Mouse (Mus musculus): ENCODE measurements around the gene Tmem238. TPM values are rescaled to one million over a fixed set of nuclear protein-coding genes. Genes with fewer than 3 reads are reported as not detected.
A peak's percentile ranks its signal among the peaks of the same experiment; 100 is the strongest.

Tmem238 gene
- polyA plus RNA-seq, 1 experiment from 2014 or later: 0.93 TPM

DNA sequence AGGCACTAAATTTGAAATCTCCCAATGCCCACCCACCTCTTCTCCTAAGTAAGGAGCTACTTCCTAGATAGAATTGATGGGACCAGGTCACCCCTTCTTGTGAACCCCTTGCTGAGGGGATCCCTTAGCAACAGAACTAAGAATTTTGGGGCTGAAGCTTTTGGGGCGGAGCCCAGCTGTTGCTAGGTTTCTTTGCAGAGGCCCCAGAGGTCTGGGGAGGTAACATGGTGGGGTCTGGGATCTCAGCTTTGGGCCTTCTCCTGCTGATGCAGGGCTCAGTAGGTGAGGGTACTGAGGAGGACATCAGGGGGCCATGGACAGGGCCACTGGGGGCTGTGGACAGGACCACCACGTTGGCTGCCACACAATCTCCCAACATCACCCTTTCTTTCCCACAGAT, 6.7 kb downstream of the Tmem238 start, which contains the start of the genes Il11 and Tmem190:
Gene Il11 (minus strand): TSS at position 101 of the 400 bp plus-strand sequence.
Gene Tmem190 (plus strand): TSS at position 179 of the 400 bp plus-strand sequence.
- Histone ChIP-seq H3K27ac (ENCODE audit: low read depth, low read length) (no peak within 1 kb of the TSS), H3K9ac (ENCODE audit: low read depth, low read length) (no peak within 1 kb of the TSS), H3K36me3 (ENCODE audit: control insufficient read depth, insufficient read depth, low read length) (no peaks in the 10 kb centered on the region), H3K4me1 (replicated peaks; ENCODE audit: control insufficient read depth, insufficient read depth, low read length) (no peaks in the 10 kb centered on the region), H3K27me3 (ENCODE audit: control insufficient read depth, insufficient read depth, low read length) (peaks cover 14% of the 10 kb centered on the region), H3K4me2 (replicated peaks; ENCODE audit: low read depth, low read length) (no peak within 1 kb of the TSS), H3K4me3 (ENCODE audit: low read depth, low read length) (no peak within 1 kb of the TSS), H3K9me3 (ENCODE audit: control insufficient read depth, low read length) (no peaks in the 10 kb centered on the region)
- DNase-seq (ENCODE audit: low spot score): no peak
- WGBS: 75% methylated on average over 2 of the region's 2 CpGs
- ATAC-seq (ENCODE audit: low FRiP score): no peak

DNA sequence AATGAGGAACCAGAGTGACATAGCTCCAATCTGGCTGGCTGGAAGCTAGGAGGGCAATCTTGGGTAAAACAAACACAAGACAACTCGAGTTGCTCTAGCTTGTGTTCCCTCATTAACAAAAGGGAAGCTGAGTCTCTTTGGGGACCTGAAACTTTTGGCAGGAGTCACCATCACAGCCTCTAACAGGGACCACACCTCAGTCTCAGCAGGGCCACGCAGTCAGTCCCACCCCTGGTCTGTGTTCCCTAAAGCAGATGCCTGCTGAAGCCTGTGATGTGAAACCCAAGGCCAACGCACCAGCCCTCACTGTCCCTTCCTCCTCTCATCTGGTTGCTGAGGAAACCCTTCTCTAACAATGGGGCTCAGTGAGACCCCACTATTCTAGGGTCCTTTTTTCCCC, 7.3 kb downstream of the Tmem238 start:
- no peak for ATAC-seq (ENCODE audit: low FRiP score)
- Histone ChIP-seq H3K9ac (ENCODE audit: low read depth, low read length) (no peak overlapping the region), H3K27ac (ENCODE audit: low read depth, low read length) (no peak overlapping the region), H3K9me3 (ENCODE audit: control insufficient read depth, low read length) (no peaks in the 10 kb centered on the region), H3K36me3 (ENCODE audit: control insufficient read depth, insufficient read depth, low read length) (no peaks in the 10 kb centered on the region), H3K27me3 (ENCODE audit: control insufficient read depth, insufficient read depth, low read length) (peaks cover 21% of the 10 kb centered on the region), H3K4me1 (replicated peaks; ENCODE audit: control insufficient read depth, insufficient read depth, low read length) (no peaks in the 10 kb centered on the region), H3K4me2 (replicated peaks; ENCODE audit: low read depth, low read length) (no peak overlapping the region), H3K4me3 (ENCODE audit: low read depth, low read length) (no peak overlapping the region)
- DNase-seq (ENCODE audit: low spot score): no peak
- 56% methylated on average over 3 of the region's 3 CpGs for WGBS

DNA sequence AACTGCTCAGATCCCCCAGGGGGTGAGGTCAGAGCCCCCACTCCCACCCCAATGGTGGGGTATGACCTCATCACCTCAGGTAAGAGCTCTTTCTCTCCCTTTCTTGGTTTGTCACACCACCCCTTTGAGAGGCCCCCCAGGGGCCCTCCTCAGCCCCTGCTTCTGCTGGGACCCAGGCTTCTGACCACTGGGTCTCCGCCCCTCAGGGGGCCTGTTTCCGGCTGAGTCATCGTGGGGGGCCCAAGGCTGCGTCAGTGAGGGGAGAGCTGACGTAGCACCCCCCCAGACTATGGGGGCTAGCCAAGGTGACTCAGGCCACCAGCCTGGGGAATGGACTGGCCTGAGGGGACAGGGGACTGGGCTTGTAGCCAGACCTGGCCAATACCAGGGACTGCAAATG, 9.5 kb downstream of the Tmem238 start:
- Histone ChIP-seq H3K36me3 (ENCODE audit: control insufficient read depth, insufficient read depth, low read length) (no peaks in the 10 kb centered on the region), H3K4me1 (replicated peaks; ENCODE audit: control insufficient read depth, insufficient read depth, low read length) (peaks cover 3% of the 10 kb centered on the region; the same call in 1 of the 2 replicates), H3K9ac (ENCODE audit: low read depth, low read length) (no peak overlapping the region), H3K9me3 (ENCODE audit: control insufficient read depth, low read length) (no peaks in the 10 kb centered on the region), H3K4me2 (replicated peaks; ENCODE audit: low read depth, low read length) (no peak overlapping the region), H3K27me3 (ENCODE audit: control insufficient read depth, insufficient read depth, low read length) (peaks cover 40% of the 10 kb centered on the region), H3K4me3 (ENCODE audit: low read depth, low read length) (no peak overlapping the region), H3K27ac (ENCODE audit: low read depth, low read length) (no peak overlapping the region)
- 29% methylated on average over 3 of the region's 5 CpGs for WGBS
- no peak for DNase-seq (ENCODE audit: low spot score)
- ATAC-seq (ENCODE audit: low FRiP score): no peak

DNA sequence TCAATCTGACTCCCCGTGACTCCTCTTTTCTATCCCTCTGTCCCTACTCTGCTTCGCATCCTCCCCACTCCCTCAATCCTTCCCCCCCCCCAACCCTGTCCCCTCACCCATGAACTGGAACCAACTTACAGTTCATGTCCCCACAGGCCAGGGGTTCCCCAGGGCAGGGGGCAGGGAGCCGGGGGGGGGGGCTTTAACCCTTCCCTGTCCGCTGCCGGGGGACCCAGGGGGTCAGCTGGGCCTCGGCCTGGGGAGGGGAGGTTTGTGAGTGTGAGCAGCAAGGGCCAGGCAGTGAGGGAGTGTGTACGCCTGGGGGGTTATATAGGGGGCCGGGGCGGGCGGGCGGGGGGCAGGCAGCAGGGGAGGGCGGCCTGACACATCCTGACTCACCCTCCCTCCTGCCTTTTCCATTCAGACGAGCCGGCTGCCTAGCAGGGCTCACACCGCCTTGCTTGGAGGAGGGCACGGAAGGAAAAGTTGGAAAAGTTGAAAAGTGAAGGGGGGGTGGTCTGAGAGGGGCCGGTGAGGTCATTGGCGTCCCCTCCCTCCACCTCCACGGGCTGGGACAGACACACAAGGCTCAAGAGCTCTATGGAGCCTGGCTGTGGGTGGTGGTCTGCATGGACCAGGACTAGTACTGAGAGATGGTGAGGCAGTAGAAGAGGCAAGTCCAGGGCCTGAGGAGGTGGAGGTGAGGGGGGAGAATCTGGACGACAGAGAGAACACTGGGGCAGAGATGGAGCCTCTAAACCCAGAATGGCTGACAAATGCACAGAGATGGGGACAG, 11.4 kb downstream of the Tmem238 start:
- H3K9ac ChIP-seq (ENCODE audit: low read depth, low read length): no peak overlapping the region
- no peak overlapping the region for H3K27ac ChIP-seq (ENCODE audit: low read depth, low read length)
- H3K4me2 ChIP-seq (replicated peaks; ENCODE audit: low read depth, low read length): no peak overlapping the region
- H3K4me3 ChIP-seq (ENCODE audit: low read depth, low read length): no peak overlapping the region
- 0 out of 2 replicates have a peak, but pooled peaks have one; percentile 11 for ATAC-seq (ENCODE audit: low FRiP score)
- 6% methylated on average over 17 of the region's 20 CpGs for WGBS
- no peaks in the 10 kb centered on the region for H3K9me3 ChIP-seq (ENCODE audit: control insufficient read depth, low read length)
- H3K36me3 ChIP-seq (ENCODE audit: control insufficient read depth, insufficient read depth, low read length): no peaks in the 10 kb centered on the region
- peaks cover 3% of the 10 kb centered on the region; the same call in 1 of the 2 replicates for H3K4me1 ChIP-seq (replicated peaks; ENCODE audit: control insufficient read depth, insufficient read depth, low read length)
- DNase-seq (ENCODE audit: low spot score): no peak
- peaks cover 40% of the 10 kb centered on the region for H3K27me3 ChIP-seq (ENCODE audit: control insufficient read depth, insufficient read depth, low read length)

DNA sequence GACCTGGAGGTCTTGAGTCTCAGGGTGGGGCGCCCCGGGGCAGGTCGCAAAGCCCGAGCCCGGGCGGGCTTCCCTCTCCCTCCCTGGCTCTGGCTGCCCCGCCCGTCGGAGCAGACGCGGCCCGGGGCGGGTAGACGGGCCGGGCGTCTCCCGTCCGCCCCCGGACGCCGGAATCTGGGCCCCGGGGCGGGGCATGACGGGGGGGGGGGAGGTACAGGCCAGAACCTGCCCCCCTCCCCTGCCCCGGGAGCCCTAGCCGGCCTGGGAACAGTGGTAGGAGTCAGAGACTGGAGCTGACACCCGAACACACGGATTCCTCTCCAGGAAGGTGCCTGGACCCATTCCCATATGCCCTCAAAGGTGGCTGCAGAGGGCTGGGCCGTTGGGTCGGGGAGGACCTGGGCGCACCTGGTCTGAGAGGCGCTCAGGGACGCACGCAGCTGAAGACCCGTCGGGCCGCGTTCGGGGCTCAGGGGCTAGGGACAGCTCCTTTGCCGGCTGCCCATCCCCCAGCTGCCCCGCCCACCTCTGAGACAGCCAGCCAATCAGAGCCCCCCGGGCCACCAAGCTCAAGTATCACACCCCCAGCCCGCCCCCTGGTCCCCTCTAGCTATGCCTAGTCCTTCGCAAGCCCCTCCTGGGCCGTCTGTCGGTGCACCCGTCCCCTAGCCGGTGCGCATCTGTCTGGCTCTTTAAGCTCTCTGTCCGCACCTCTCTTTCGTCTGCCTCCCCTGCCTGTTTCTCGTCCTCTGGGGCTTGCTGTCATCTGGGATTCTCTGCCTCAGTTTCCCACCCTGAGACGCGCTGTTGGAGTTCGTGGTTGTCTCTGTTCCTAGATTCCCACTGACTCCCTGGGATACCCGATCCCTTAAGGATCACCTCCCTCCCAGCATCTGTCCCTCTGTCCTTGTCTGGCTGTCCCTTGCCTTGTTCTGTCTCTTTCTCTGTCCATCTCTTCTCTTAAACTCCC, 12.3 kb downstream of the Tmem238 start:
- Histone ChIP-seq H3K27me3 (ENCODE audit: control insufficient read depth, insufficient read depth, low read length) (peaks cover 40% of the 10 kb centered on the region), H3K36me3 (ENCODE audit: control insufficient read depth, insufficient read depth, low read length) (no peaks in the 10 kb centered on the region), H3K4me1 (replicated peaks; ENCODE audit: control insufficient read depth, insufficient read depth, low read length) (peaks cover 3% of the 10 kb centered on the region; the same call in 1 of the 2 replicates), H3K4me3 (ENCODE audit: low read depth, low read length) (peak overlapping the region; percentile 16), H3K9ac (ENCODE audit: low read depth, low read length) (peak overlapping the region; percentile 21; the same call in 1 of the 2 replicates), H3K4me2 (replicated peaks; ENCODE audit: low read depth, low read length) (peak overlapping the region; percentile 36), H3K9me3 (ENCODE audit: control insufficient read depth, low read length) (no peaks in the 10 kb centered on the region), H3K27ac (ENCODE audit: low read depth, low read length) (no peak overlapping the region)
- whole genome bisulfite sequencing: 1% methylated on average over 45 of the region's 56 CpGs
- DNase-seq (ENCODE audit: low spot score): peak; percentile 78
- ATAC-seq (ENCODE audit: low FRiP score): peak; percentile 86

DNA sequence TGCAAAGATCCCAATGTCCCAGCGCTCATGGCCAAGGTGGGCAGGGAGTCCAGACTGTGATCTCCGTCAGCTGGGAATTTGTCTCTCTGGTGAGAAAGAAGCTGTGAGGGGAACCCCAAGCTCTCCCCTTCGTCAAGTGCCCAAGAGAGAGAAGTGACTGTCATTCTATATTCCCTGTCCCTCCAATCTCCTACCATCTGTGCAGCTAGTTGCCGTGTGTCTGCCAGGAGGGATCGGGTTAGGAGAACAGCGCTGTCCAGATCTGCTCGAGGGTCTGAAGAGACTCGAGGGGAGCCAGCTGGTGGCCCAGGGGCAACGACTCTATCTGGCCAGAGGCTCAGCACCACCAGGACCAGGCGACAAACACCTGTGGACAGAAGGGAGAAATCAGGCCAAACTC, 13.3 kb downstream of the Tmem238 start:
- no peak for DNase-seq (ENCODE audit: low spot score)
- Histone ChIP-seq H3K36me3 (ENCODE audit: control insufficient read depth, insufficient read depth, low read length) (no peaks in the 10 kb centered on the region), H3K4me1 (replicated peaks; ENCODE audit: control insufficient read depth, insufficient read depth, low read length) (peaks cover 3% of the 10 kb centered on the region; the same call in 1 of the 2 replicates), H3K27me3 (ENCODE audit: control insufficient read depth, insufficient read depth, low read length) (peaks cover 40% of the 10 kb centered on the region), H3K9ac (ENCODE audit: low read depth, low read length) (no peak overlapping the region), H3K4me3 (ENCODE audit: low read depth, low read length) (no peak overlapping the region), H3K9me3 (ENCODE audit: control insufficient read depth, low read length) (no peaks in the 10 kb centered on the region), H3K27ac (ENCODE audit: low read depth, low read length) (no peak overlapping the region), H3K4me2 (replicated peaks; ENCODE audit: low read depth, low read length) (no peak overlapping the region)
- WGBS: 55% methylated on average over 10 of the region's 10 CpGs
- ATAC-seq (ENCODE audit: low FRiP score): no peak

DNA sequence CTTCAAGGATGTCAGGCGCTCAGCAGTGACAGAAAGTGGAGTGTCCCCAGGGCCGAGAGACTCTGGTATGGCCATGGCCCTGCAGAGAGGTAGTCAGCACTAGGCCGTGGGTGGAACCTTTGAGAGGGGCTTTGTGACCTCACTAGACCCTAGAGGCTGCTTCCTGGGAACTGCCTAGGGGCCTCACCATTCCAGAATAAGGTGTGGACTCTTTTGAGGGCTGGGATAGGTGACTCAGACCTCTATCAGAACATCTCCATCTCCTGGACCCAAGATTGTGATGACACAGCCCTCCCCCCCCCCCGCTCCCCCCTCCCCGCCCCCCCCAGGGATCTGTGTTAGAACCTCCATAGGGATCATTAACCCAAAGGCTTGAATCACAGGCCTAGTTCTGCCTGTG, 18.3 kb downstream of the Tmem238 start, which contains the start of gene Fam71e2:
Gene Fam71e2 (minus strand): TSS at position 101 of the 400 bp plus-strand sequence.
- Histone ChIP-seq H3K4me3 (ENCODE audit: low read depth, low read length) (no peak within 1 kb of the TSS), H3K4me1 (replicated peaks; ENCODE audit: control insufficient read depth, insufficient read depth, low read length) (no peaks in the 10 kb centered on the region), H3K9me3 (ENCODE audit: control insufficient read depth, low read length) (no peaks in the 10 kb centered on the region), H3K27ac (ENCODE audit: low read depth, low read length) (no peak within 1 kb of the TSS), H3K4me2 (replicated peaks; ENCODE audit: low read depth, low read length) (no peak within 1 kb of the TSS), H3K9ac (ENCODE audit: low read depth, low read length) (no peak within 1 kb of the TSS), H3K36me3 (ENCODE audit: control insufficient read depth, insufficient read depth, low read length) (no peaks in the 10 kb centered on the region), H3K27me3 (ENCODE audit: control insufficient read depth, insufficient read depth, low read length) (peaks cover 10% of the 10 kb centered on the region)
- 81% methylated on average over 3 of the region's 5 CpGs for WGBS
- DNase-seq (ENCODE audit: low spot score): no peak
- no peak for ATAC-seq (ENCODE audit: low FRiP score)

DNA sequence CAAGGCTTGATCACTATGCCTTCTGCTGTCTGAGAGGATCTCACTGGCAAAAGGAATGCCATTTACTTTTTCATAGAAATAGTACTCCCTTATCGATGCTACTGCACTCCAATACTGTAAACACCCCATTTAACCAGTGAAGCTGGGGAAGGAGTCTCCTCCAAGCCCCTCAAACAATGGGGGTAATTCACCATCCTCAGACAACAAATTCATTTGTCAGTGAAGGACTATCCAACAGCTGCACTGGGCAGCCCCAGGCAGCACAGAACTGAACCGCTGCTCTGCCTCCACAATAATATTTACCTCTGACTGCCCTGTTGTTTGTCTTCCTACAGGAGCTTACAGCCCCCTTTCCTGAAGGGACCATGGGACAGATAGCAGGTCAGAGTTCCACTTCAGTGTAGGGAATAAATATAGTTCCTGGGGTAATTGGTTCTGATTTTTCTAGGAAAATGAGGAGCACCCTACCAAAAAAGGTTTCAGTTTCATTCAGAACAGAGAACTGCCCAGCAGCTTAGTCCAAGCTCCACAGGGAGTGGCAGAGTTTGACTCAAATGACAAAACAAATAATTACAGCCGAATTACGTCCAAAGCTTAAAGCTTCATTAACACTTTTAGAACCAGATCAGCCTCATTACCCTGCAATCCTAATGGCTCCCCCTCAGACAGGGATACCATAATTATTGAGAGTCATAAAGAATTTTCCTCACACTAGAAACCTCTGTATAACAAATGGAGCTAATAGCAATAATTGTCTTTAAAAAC, 24.3 kb downstream of the Tmem238 start:
- H3K4me2 ChIP-seq (replicated peaks; ENCODE audit: low read depth, low read length): no peak overlapping the region
- H3K4me3 ChIP-seq (ENCODE audit: low read depth, low read length): no peak overlapping the region
- no peak for DNase-seq (ENCODE audit: low spot score)
- 19% methylated on average over 4 of the region's 4 CpGs for WGBS
- ATAC-seq (ENCODE audit: low FRiP score): no peak
- no peaks in the 10 kb centered on the region for H3K9me3 ChIP-seq (ENCODE audit: control insufficient read depth, low read length)
- no peak overlapping the region for H3K9ac ChIP-seq (ENCODE audit: low read depth, low read length)
- no peak overlapping the region for H3K27ac ChIP-seq (ENCODE audit: low read depth, low read length)
- no peaks in the 10 kb centered on the region for H3K27me3 ChIP-seq (ENCODE audit: control insufficient read depth, insufficient read depth, low read length)
- H3K36me3 ChIP-seq (ENCODE audit: control insufficient read depth, insufficient read depth, low read length): no peaks in the 10 kb centered on the region
- H3K4me1 ChIP-seq (replicated peaks; ENCODE audit: control insufficient read depth, insufficient read depth, low read length): no peaks in the 10 kb centered on the region

Data from hindbrain, embryonic 11.5 days (tissue).